Mouse (Mus musculus) ES-E14 (cell line): ENCODE data around the gene Slc16a11. TPM values are rescaled to one million over a fixed set of nuclear protein-coding genes. Genes with fewer than 3 reads are reported as not detected.

Experiments used
- DNase-seq: peaks from one replicate; pipeline ENCODE4 v3.0.0-alpha.2; 2013; ENCODE audit warnings: low read depth, low spot score
- H3K27ac ChIP-seq: 2 replicates; pipeline ENCODE4 v1.5.1; 2012; ENCODE audit warnings: low read depth, mild to moderate bottlenecking, low read length, moderate library complexity, mixed read lengths; ENCODE audit not compliant: poor library complexity, insufficient read depth, severe bottlenecking
- H3K36me3 ChIP-seq: 2 replicates; pipeline ENCODE4 v1.6.1; 2012; ENCODE audit warnings: mild to moderate bottlenecking, low read length, moderate library complexity, mixed read lengths; ENCODE audit not compliant: control insufficient read depth, poor library complexity, insufficient read depth, severe bottlenecking
- H3K4me1 ChIP-seq, 2 experiments: fragments of 150-350 bp in 1 of 2; sonication (generic) in 1 of 2; 2 replicates each; pipeline ENCODE4 v1.6.1; 2012; ENCODE audit warnings: low read length in 2 of 2, mild to moderate bottlenecking in 1 of 2, mixed read lengths in 1 of 2; ENCODE audit not compliant: control insufficient read depth in 2 of 2, insufficient read depth in 2 of 2, poor library complexity in 1 of 2
- H3K4me3 ChIP-seq, 2 experiments: fragments of 150-350 bp in 1 of 2; sonication (generic) in 1 of 2; 2 replicates each; pipeline ENCODE4 v1.5.1; 2012; ENCODE audit warnings: low read length in 2 of 2, low read depth in 1 of 2, mild to moderate bottlenecking in 1 of 2, mixed read lengths in 1 of 2; ENCODE audit not compliant: insufficient read depth in 1 of 2, poor library complexity in 1 of 2, severe bottlenecking in 1 of 2
- H3K9ac ChIP-seq: 2 replicates; pipeline ENCODE4 v1.6.1; 2012; ENCODE audit warnings: low read depth, mild to moderate bottlenecking, low read length, mixed read lengths; ENCODE audit not compliant: poor library complexity, insufficient read depth, severe bottlenecking
- H3K9me3 ChIP-seq: fragments of 150-350 bp; sonication (generic); 2 replicates; pipeline ENCODE4 v1.6.1; 2012; ENCODE audit warnings: low read depth, mild to moderate bottlenecking, low read length; ENCODE audit not compliant: control insufficient read depth, insufficient read depth
- CHD2 ChIP-seq: IDR thresholded peaks from 2 replicates; pipeline ENCODE4 v1.6.1; 2014; ENCODE audit warnings: mild to moderate bottlenecking, low read depth, low read length, inconsistent platforms
- HCFC1 ChIP-seq: IDR thresholded peaks from 2 replicates; pipeline ENCODE4 v1.6.1; 2012; ENCODE audit warnings: low read length, inconsistent platforms, borderline replicate concordance; ENCODE audit not compliant: insufficient read depth
- MAFK ChIP-seq: IDR thresholded peaks from 2 replicates; pipeline ENCODE4 v1.6.1; 2014; ENCODE audit warnings: mild to moderate bottlenecking, low read depth, low read length, inconsistent platforms; ENCODE audit not compliant: insufficient read depth
- ZC3H11A ChIP-seq: IDR thresholded peaks from 2 replicates; pipeline ENCODE4 v1.6.1; 2012; ENCODE audit warnings: low read depth, mild to moderate bottlenecking, inconsistent platforms, low read length, borderline replicate concordance
- ZNF384 ChIP-seq: IDR thresholded peaks from 2 replicates; pipeline ENCODE4 v1.6.1; 2012; ENCODE audit warnings: low read depth, low read length, inconsistent platforms
- in situ Hi-C, 2 experiments: fragments of 600-800 bp; cut with MboI; formaldehyde crosslinking; loops; one replicate each; pipeline ENCODE4 v1.15.1; 2025; ENCODE audit warnings: low sequenced_read_pairs in 2 of 2, inconsistent platforms in 1 of 2; ENCODE audit not compliant: unreplicated experiment in 2 of 2
- total RNA-seq: library from RNA; depleted of rRNA; stranded (reverse); fragments of 300-350 nt; gene quantifications from 2 replicates; pipeline ENCODE4 v1.2.3, GENCODE M21; 2012

Slc16a11 gene
- total RNA-seq, 1 experiment = 0.98 TPM

GRCm38 (mm10) chr11:70212896-70213295 lies 344 bp downstream of the Slc16a11 start:
- Histone ChIP-seq H3K27ac (no peak overlapping the region), H3K4me1 (peaks cover 2 to 19% of the 10 kb centered on the region in 2 experiments; a peak in 2 of 4 replicates), H3K4me3 (no peak overlapping the region), H3K36me3 (peaks cover 7% of the 10 kb centered on the region), H3K9ac (no peak overlapping the region), H3K9me3 (no peaks in the 10 kb centered on the region)
- DNase-seq = no peak
- TF ChIP-seq CHD2 (no peak), HCFC1 (no peak), MAFK (no peak), ZC3H11A (no peak), ZNF384 (no peak)
- in situ Hi-C loops = loop anchor here in 1 of 2 experiments (10.0 kb wide), 1 partner anchor 278 kb away; the partner anchor contains the start of gene Ybx2

GRCm38 (mm10) chr11:70213736-70214135 lies 1.2 kb downstream of the Slc16a11 start:
- Histone ChIP-seq H3K9me3 (no peaks in the 10 kb centered on the region), H3K4me1 (peaks cover 2 to 19% of the 10 kb centered on the region in 2 experiments; a peak in 2 of 4 replicates), H3K36me3 (peaks cover 9% of the 10 kb centered on the region), H3K27ac (no peak overlapping the region), H3K9ac (no peak overlapping the region), H3K4me3 (peak overlapping the region; percentile 37 to 63; a peak in 3 of 4 replicates)
- TF ChIP-seq HCFC1 = no peak
- no peak for DNase-seq
- in situ Hi-C loops = loop anchor here in 1 of 2 experiments (10.0 kb wide), 1 partner anchor 279 kb away; the partner anchor contains the start of gene Ybx2

DNA sequence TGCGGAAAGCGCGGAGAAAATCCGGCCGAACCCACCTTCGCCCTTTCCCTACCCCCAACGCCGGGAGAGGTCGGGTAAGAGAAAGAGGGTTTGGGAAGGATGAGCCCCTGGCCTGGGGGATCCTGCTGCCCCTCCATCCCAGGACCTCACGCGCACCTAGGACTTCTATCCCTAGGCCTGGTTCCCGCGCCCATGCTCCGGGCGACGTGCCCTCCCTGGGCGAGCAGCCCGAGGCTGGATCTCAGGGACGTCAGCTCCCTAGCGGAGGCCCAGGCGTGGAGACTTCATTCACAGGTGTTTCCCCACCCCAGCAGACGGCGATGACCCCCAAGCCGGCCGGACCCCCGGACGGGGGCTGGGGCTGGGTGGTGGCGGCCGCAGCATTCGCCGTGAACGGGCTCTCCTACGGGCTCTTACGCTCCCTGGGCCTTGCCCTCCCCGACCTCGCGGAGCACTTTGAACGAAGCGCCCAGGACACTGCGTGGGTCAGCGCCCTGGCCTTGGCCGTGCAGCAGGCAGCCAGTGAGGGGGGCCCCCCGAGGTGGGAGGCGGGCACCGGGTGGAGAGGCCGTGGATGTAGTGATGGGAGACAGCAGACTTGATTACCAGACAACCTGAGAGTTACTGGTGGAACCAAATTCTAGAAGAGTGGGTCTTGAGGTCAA lies 1.8 kb downstream of the Slc16a11 start:
- H3K4me3 ChIP-seq = peak overlapping the region; percentile 37 to 63
- TF ChIP-seq ZC3H11A (no peak), CHD2 (no peak), ZNF384 (no peak), HCFC1 (no peak), MAFK (no peak)
- peaks cover 9% of the 10 kb centered on the region for H3K36me3 ChIP-seq
- DNase-seq = no peak
- no peaks in the 10 kb centered on the region for H3K9me3 ChIP-seq
- no peak overlapping the region for H3K27ac ChIP-seq
- in situ Hi-C loops = loop anchor here in 1 of 2 experiments (10.0 kb wide), 1 partner anchor 280 kb away; the partner anchor contains the start of gene Ybx2
- peak overlapping the region; percentile 68 for H3K9ac ChIP-seq
- H3K4me1 ChIP-seq = peaks cover 2 to 23% of the 10 kb centered on the region in 2 experiments; a peak in 2 of 4 replicates

DNA sequence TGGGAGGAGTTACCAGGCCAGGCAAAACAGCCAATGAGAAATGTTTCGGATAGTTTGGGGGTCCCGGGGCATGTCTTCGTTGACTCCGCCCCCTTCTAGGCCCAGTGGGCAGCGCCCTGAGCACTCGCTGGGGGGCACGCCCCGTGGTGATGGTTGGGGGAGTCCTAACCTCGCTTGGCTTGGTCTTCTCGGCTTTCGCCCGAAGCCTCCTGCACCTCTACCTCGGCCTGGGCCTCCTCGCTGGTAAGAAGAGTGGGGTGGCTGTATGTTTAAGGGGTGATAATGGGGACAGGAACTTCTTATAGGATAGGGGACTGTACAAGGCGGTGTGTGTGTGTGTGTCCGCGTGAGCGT lies 2.3 kb downstream of the Slc16a11 start:
- peaks cover 9% of the 10 kb centered on the region for H3K36me3 ChIP-seq
- TF ChIP-seq CHD2 = no peak
- no peak for TF ChIP-seq MAFK
- TF ChIP-seq HCFC1 = no peak
- no peak for TF ChIP-seq ZC3H11A
- TF ChIP-seq ZNF384 = no peak
- DNase-seq = no peak
- no peaks in the 10 kb centered on the region for H3K9me3 ChIP-seq
- in situ Hi-C loops = loop anchor here in 1 of 2 experiments (10.0 kb wide), 1 partner anchor 280 kb away; the partner anchor contains the start of gene Ybx2
- peak overlapping the region; percentile 37 to 63 for H3K4me3 ChIP-seq
- H3K4me1 ChIP-seq = peaks cover 2 to 21% of the 10 kb centered on the region in 2 experiments; a peak in 2 of 4 replicates
- peak overlapping the region; percentile 26; the same call in 1 of the 2 replicates for H3K9ac ChIP-seq
- no peak overlapping the region for H3K27ac ChIP-seq

GRCm38 (mm10) chr11:70215301-70215700 lies 2.7 kb downstream of the Slc16a11 start:
- H3K36me3 ChIP-seq = peaks cover 9% of the 10 kb centered on the region
- no peak overlapping the region for H3K27ac ChIP-seq
- no peak for DNase-seq
- peaks cover 2 to 21% of the 10 kb centered on the region in 2 experiments; a peak in 2 of 4 replicates for H3K4me1 ChIP-seq
- H3K4me3 ChIP-seq = peak overlapping the region; percentile 37 to 63; a peak in 3 of 4 replicates
- no peaks in the 10 kb centered on the region for H3K9me3 ChIP-seq
- TF ChIP-seq ZC3H11A = no peak
- no peak for TF ChIP-seq HCFC1
- no peak for TF ChIP-seq ZNF384
- no peak for TF ChIP-seq MAFK
- TF ChIP-seq CHD2 = no peak
- H3K9ac ChIP-seq = peak overlapping the region; percentile 32; the same call in 1 of the 2 replicates
- in situ Hi-C loops = loop anchor here in 1 of 2 experiments (10.0 kb wide), 1 partner anchor 280 kb away; the partner anchor contains the start of gene Ybx2
